Mouse (Mus musculus) liver, embryonic 14.5 days (tissue): Measurements from ENCODE around the gene Zbtb38. TPM values are rescaled to one million over a fixed set of nuclear protein-coding genes. Genes with fewer than 3 reads are reported as not detected.

Source experiments
- ATAC-seq: fragments of 200-750 bp; cut with Nextera tagmentation; 2 replicates; pipeline ENCODE4 v1.8.0; 2017; ENCODE audit warnings: moderate number of reproducible peaks, mild to moderate bottlenecking, moderate library complexity; ENCODE audit not compliant: insufficient read depth
- DNase-seq, 3 experiments: peaks; one replicate each; pipeline ENCODE4 v3.0.0-alpha.2; 2012 to 2013; ENCODE audit warnings: low read depth in 3 of 3, low spot score in 3 of 3
- H3K27ac ChIP-seq: fragments of 300-500 bp; sonication (generic); 2 replicates; pipeline ENCODE4 v1.5.1; 2014; ENCODE audit warnings: moderate library complexity, mild to moderate bottlenecking, control low read depth, inconsistent platforms
- H3K27me3 ChIP-seq: fragments of 300-500 bp; sonication (generic); 2 replicates; pipeline ENCODE4 v1.6.1; 2014; ENCODE audit warnings: mild to moderate bottlenecking, low read length, moderate library complexity; ENCODE audit not compliant: control insufficient read depth, insufficient read depth
- H3K36me3 ChIP-seq: fragments of 300-500 bp; sonication (generic); replicated peaks from 2 replicates; pipeline ENCODE4 v1.6.1; 2014; ENCODE audit warnings: low read depth; ENCODE audit not compliant: control insufficient read depth, insufficient read depth
- H3K4me1 ChIP-seq, 2 experiments: fragments of 200-500 bp in 1 of 2; fragments of 300-500 bp in 1 of 2; sonication (generic) in 1 of 2; replicated peaks; 2 replicates each; pipeline ENCODE4 v1.6.1; 2012 to 2014; ENCODE audit warnings: antibody characterized with exemption in 1 of 2, inconsistent platforms in 1 of 2, low read length in 1 of 2; ENCODE audit not compliant: control insufficient read depth in 2 of 2, insufficient read depth in 2 of 2
- H3K4me2 ChIP-seq: fragments of 300-500 bp; sonication (generic); 2 replicates; pipeline ENCODE4 v1.6.1; 2014; ENCODE audit warnings: low read depth, mild to moderate bottlenecking, control low read depth, moderate library complexity
- H3K4me3 ChIP-seq, 2 experiments: fragments of 200-500 bp in 1 of 2; fragments of 300-500 bp in 1 of 2; sonication (generic) in 1 of 2; 2 replicates each; pipeline ENCODE4 v1.5.1; 2012 to 2014; ENCODE audit warnings: low read depth in 2 of 2, low read length in 2 of 2, mild to moderate bottlenecking in 2 of 2, control low read depth in 1 of 2, inconsistent platforms in 1 of 2, moderate library complexity in 1 of 2; ENCODE audit not compliant: insufficient read depth in 1 of 2
- H3K9ac ChIP-seq: fragments of 300-500 bp; sonication (generic); replicated peaks from 2 replicates; pipeline ENCODE4 v1.6.1; 2014; ENCODE audit warnings: mild to moderate bottlenecking, control low read depth, moderate library complexity
- H3K9me3 ChIP-seq: fragments of 300-500 bp; sonication (generic); 2 replicates; pipeline ENCODE4 v1.6.1; 2016; ENCODE audit warnings: low read length, mixed read lengths; ENCODE audit not compliant: control insufficient read depth
- CTCF ChIP-seq: IDR thresholded peaks from 2 replicates; pipeline ENCODE4 v1.5.1; 2016; ENCODE audit warnings: antibody characterized with exemption, low read depth, control low read depth
- EP300 ChIP-seq: IDR thresholded peaks from 2 replicates; pipeline ENCODE4 v1.6.1; 2016; ENCODE audit warnings: antibody characterized with exemption, low read depth
- WGBS: fragments of 180-500 bp; shearing (Covaris S2); extraction: QIAGEN DNeasy Blood & Tissue Kit; methylation state at CpG from one replicate; pipeline ENCODE4 v1.1.7; 2014; ENCODE audit not compliant: insufficient replicate concordance; 5-methylcytosine and 5-hydroxymethylcytosine counted together
- polyA plus RNA-seq, 2 experiments: library from polyadenylated mRNA; depleted of rRNA in 1 of 2; stranded (reverse) in 1 of 2; unstranded in 1 of 2; fragments of >200 nt; fragmentation: Nextera tagmentation in 1 of 2; extraction: Ambion mirVana in 1 of 2; gene quantifications; 2 replicates each; pipeline versions ENCODE4 v1.2.1 to v1.2.3; 2012 to 2014

The Zbtb38 gene
- polyA plus RNA-seq, 2 experiments: 0.65 to 4.5 TPM

DNA sequence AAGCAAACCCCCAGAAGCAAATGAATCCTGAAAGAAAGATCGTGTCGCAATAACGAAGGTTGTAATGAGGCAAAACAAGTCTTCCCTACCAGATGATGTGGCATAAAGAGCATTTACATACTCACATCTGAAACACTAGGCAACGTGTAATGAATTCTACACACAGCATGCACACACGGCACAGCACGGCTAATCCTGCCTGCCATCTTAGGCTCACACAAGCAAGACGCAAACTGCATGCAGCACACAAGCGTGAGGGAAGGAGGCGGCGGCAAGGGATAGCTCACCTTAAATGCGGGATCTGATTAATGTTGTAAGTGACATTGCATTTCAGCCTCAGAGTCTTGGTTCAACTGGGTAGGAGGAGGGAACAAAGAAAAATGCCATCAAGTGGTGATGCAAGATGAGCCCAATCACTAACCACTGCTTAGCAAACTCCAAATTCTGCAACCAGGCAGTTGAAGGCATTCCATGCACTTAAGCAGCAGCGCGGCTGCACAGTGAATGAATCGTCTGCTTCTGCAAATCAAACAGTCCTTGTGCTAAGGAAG is 20.6 kb downstream of the Zbtb38 start:
- Histone ChIP-seq H3K36me3 (no peaks in the 10 kb centered on the region), H3K4me3 (no peak overlapping the region), H3K27me3 (no peaks in the 10 kb centered on the region), H3K4me1 (no peaks in the 10 kb centered on the region; a peak in 1 of 4 replicates), H3K9ac (no peak overlapping the region), H3K9me3 (no peaks in the 10 kb centered on the region), H3K4me2 (no peak overlapping the region), H3K27ac (no peak overlapping the region)
- DNase-seq (no peak), ATAC-seq (no peak)
- 52% methylated on average over 14 of the region's 14 CpGs for WGBS
- no peak for TF ChIP-seq CTCF
- no peak for TF ChIP-seq EP300

DNA sequence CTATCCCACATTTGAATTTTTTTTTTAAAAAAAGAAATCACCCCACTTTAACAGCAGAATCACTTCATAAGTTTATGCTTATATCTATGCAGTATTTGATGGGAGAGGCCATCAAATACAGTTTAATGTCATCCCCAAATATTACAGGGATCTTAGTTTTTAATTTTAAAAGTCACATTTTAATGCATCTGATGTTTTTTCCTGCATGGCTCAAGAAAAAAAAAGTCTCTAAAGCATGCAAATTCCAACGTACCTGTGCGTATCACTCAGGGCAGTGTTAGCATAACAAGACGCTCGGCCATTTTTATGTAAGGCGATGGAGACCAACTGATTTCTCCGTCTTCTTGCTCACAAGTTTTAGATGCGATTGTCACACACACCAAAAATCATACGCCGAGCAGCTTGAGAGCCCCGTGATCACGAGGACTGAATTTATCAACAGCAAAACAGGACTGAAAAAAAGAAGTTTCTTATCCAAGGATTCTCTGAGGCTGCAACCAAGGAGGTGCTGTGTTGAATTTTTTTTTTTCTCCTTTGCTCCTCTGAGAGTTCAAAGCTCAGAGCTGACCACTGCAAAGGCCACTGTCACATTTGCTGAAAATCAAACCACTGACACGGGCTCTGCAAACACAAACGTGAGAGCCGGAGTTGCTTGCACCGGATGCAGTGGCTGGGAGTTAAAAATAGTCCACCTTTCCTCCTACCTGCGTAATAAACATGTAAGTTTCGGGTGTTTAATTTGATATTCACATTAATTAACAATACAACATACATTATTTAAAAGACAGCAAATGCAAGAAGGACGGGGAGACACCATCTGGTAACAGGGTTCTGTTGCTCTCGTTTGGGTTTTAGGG is 21.4 kb downstream of the Zbtb38 start:
- TF ChIP-seq EP300 (no peak), CTCF (no peak)
- Histone ChIP-seq H3K36me3 (no peaks in the 10 kb centered on the region), H3K4me3 (no peak overlapping the region), H3K27me3 (no peaks in the 10 kb centered on the region), H3K4me1 (no peaks in the 10 kb centered on the region; a peak in 1 of 4 replicates), H3K9ac (no peak overlapping the region), H3K27ac (no peak overlapping the region), H3K9me3 (no peaks in the 10 kb centered on the region), H3K4me2 (no peak overlapping the region)
- ATAC-seq (no peak), DNase-seq (no peak)
- 61% methylated on average over 19 of the region's 19 CpGs for WGBS

DNA sequence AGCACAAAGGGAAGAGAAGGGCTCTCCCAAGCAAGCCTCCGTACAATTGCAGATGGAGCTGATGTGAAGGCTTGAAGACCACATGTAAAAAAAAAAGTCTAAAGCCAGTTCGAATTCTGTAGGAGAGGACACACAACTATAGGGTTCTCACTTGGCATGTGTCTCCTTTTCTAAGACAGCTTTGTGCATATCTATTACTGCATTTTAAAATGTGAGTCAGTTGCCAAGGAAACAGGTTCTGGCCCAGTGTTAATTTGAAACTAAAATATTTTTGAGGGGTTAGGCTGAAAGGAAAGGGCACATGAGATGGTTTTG is 22.4 kb downstream of the Zbtb38 start:
- TF ChIP-seq CTCF: no peak
- TF ChIP-seq EP300: no peak
- WGBS: 64% methylated on average over 2 of the region's 2 CpGs

DNA sequence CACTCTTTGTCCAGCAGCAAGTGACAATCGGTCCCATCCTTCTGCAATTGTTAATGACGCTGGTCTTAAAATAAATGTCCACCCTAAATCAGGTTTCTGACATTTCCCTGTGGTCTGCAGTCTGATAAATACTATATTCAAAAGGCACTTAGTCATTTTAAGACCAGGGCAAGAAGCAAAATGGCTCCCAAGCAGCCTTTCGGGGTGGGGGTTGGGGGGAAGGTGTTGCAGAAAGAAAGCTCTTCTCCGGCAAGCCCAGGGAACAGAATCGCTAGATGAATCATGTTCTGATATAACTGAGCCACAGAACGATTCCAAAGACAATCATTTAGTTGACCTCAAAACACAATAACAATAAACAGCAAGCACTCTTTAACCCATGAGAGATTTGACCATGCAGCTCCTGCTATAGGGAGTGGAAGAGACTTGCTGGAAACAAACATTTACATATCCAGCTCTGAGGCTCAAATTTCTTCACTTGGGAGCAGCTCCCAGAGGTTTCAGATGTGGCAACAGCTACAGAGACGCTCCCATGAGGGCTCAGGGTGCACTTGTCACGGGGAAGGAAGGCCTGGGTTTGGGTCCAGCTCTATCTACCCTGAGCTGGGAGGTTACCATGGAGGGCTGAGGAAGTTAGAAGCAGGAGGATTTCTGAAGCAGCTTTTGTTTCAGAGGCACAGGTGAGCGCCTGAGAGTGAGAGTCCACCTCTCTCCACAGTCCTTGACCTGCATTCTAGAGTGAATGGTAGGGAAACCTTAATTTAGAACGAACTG is 22.9 kb downstream of the Zbtb38 start:
- Histone ChIP-seq H3K4me1 (no peaks in the 10 kb centered on the region; a peak in 1 of 4 replicates), H3K9ac (no peak overlapping the region), H3K4me3 (no peak overlapping the region), H3K4me2 (no peak overlapping the region), H3K36me3 (no peaks in the 10 kb centered on the region), H3K27ac (no peak overlapping the region), H3K9me3 (no peaks in the 10 kb centered on the region), H3K27me3 (no peaks in the 10 kb centered on the region)
- WGBS: 60% methylated on average over 10 of the region's 10 CpGs
- DNase-seq (no peak), ATAC-seq (no peak)
- TF ChIP-seq EP300: no peak
- no peak for TF ChIP-seq CTCF

More for the DNA sequence above, 22.4 kb downstream of the Zbtb38 start:
- no peak for DNase-seq
- ATAC-seq: no peak
- no peaks in the 10 kb centered on the region for H3K27me3 ChIP-seq
- H3K9ac ChIP-seq: no peak overlapping the region
- no peaks in the 10 kb centered on the region for H3K36me3 ChIP-seq
- H3K9me3 ChIP-seq: no peaks in the 10 kb centered on the region
- no peaks in the 10 kb centered on the region; a peak in 1 of 4 replicates for H3K4me1 ChIP-seq
- no peak overlapping the region for H3K4me3 ChIP-seq
- no peak overlapping the region for H3K27ac ChIP-seq
- no peak overlapping the region for H3K4me2 ChIP-seq
